Mouse (Mus musculus) gastrocnemius, postnatal 14 days (tissue): ENCODE measurements around the gene Rnf215. TPM values are rescaled to one million over a fixed set of nuclear protein-coding genes. Genes with fewer than 3 reads are reported as not detected.
"Not testable (repeated sequence)": the region's sequence is repeated elsewhere in the genome, so short reads cannot be mapped to it uniquely, and the experiment has no call there.

Experiments used
- DNase-seq: peaks from one replicate; pipeline ENCODE4 v3.0.0; 2021; ENCODE audit warnings: mixed read lengths
- intact Hi-C: fragments of 180-260 bp; cut with DNase I; formaldehyde crosslinking; loops from one replicate; pipeline ENCODE4 v1.15.1; 2025; ENCODE audit warnings: low total_unique reads
- total RNA-seq, 2 experiments: library from RNA; stranded (reverse); gene quantifications; 2 replicates each; pipeline ENCODE4 v1.2.3; 2021

Gene Rnf215
- total RNA-seq, 2 experiments from 2014 or later, result 6.3 to 8.7 TPM

DNA sequence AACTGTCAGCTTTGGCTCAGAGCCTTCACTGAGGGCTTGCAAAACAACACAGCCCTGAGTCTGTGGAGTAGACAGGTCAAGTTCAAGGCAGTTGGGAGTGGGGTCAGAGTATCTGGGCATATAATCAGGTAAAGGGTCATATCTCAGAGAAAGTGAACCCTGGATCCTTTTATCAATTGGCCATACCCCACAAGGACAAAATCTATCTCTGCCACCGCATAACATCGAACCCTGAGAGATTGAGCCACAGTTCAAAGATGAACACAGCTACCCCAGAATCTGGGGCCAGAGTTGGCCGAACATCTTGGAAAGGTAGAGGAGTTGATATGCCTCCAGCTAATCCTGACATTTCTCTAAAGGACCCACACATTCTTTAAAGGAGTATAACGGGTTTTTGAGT lies 23.0 kb upstream of the Rnf215 start:
- no peak for DNase-seq
- intact Hi-C loops, result no loop called here

DNA sequence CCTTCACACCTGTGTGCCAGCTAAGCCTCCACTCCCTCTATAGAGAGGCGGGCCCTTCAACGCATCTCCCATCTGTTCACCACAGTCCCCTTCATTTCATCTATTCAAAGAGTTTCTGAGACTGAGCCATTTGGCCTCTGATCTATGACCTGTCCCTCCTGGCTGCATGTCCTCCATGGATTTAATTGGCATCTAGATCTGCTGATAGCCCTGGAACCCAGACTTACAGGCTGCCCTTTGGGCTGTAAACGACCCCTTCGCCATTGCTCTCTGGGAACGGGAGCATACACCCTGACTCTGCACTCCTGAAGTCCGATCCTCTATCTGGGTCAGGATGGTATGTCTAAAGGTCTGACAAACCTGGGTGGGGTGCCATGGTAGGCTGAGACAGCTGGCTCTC lies 22.1 kb upstream of the Rnf215 start:
- no peak for DNase-seq
- intact Hi-C loops, result no loop called here

- no peak for DNase-seq
- intact Hi-C loops, result no loop called here
Observed at GRCm38 (mm10) chr11:4113496-4113895, 21.5 kb upstream of the Rnf215 start.

DNA sequence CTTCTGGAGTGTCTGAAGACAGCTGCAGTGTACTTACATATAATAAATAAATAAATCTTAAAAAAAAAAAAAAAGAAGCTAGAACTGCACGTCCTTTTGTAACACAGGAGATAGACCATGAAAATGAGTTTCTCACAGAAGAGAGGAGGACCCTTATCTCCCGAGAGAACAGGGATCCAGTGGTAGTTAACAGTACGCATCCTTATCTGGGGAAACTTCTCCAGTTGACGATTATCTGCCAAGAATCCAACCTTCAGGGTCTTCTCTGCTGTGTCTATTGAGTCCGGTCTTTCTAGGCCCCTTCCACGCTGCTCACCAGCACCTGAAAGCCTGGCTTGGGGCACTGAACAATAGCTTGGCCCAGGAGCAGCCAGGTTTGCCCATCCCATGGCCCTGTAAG lies 21.0 kb upstream of the Rnf215 start:
- intact Hi-C loops, result no loop called here
- DNase-seq, result no peak

GRCm38 (mm10) chr11:4114541-4114940 lies 20.5 kb upstream of the Rnf215 start:
- intact Hi-C loops, DNase-seq: not testable (repeated sequence)

GRCm38 (mm10) chr11:4115407-4115806 lies 19.6 kb upstream of the Rnf215 start:
- no peak for DNase-seq
- intact Hi-C loops, result no loop called here

DNA sequence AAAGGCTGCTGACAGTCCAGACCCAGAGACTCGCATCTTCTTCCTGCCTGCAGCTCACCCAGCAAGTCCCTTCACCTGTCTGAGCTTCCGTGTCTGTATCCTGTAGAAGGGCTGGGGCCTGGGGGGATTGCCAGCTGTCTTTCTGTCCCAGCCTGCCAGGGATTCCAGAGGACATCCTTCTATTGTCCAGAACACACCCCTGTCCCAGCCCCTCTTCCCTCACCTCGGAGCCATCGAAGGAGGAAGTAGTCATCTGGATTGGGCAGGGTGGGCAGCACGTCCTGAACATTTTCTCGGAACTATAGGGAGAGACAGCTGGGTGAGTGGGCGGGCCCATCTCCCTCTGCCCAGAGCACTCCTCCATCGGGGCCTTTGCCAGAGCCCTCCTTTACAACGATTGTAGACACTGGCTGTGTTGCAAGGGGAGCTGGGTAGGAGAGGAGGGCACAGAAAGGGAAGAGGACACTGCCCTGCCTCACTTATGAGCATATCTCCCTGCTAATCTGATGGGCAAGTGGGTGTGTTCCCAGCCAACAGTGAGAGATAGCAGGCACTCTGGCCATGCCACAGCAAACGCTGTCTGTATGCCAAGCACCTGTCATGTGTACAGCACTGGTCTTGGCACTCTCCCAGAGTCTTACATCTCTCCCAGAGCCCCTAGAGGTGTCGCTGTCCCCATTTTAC lies 18.4 kb upstream of the Rnf215 start:
- DNase-seq, result no peak
- intact Hi-C loops, result no loop called here

- intact Hi-C loops, result no loop called here
- DNase-seq, result no peak
Observed at GRCm38 (mm10) chr11:4117372-4118071, 17.5 kb upstream of the Rnf215 start.

GRCm38 (mm10) chr11:4118081-4118921 lies 16.7 kb upstream of the Rnf215 start:
- intact Hi-C loops, result no loop called here
- peak; percentile 68 for DNase-seq

DNA sequence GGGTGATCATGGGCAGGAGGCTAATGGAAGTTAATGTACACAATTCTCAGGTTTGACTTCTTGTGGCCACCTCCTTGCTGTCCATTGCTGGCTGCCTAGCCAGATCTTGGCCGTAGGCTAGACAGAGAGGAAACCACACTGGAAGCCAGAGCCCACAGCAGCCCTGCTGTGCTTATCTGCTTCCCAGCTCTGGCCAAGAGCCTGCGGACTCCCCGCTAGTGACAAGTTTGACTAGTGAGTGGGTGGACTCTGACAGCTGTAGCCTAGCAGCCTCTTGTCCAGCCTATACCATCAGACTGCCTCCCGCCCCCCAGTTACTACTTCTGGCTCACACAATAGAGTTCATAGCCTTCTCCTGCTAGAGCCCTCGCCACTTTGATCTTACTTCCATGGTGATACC lies 15.4 kb upstream of the Rnf215 start:
- intact Hi-C loops, result no loop called here
- no peak for DNase-seq

GRCm38 (mm10) chr11:4121691-4122090 lies 13.3 kb upstream of the Rnf215 start:
- intact Hi-C loops, result no loop called here
- no peak for DNase-seq

DNA sequence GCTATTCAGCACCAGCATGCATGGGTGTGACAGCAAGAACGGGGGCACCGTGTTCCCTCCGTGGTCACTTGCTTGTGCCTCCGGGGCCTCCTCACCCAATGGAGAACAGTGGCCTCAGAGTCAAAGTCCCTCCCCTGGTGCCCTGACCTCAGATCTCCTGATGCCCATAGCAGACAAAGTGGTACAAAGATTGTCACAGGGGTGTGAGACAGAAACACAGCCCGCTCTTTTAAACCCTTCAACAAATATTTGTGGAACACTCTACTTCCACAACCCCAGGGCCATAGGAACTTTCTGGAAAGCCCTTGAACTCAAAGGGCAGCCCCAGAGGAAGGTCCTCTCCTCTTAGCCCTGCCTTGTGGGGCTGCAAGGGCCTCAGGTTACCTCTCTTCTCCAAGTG lies 12.8 kb upstream of the Rnf215 start:
- intact Hi-C loops, result no loop called here
- no peak for DNase-seq

DNA sequence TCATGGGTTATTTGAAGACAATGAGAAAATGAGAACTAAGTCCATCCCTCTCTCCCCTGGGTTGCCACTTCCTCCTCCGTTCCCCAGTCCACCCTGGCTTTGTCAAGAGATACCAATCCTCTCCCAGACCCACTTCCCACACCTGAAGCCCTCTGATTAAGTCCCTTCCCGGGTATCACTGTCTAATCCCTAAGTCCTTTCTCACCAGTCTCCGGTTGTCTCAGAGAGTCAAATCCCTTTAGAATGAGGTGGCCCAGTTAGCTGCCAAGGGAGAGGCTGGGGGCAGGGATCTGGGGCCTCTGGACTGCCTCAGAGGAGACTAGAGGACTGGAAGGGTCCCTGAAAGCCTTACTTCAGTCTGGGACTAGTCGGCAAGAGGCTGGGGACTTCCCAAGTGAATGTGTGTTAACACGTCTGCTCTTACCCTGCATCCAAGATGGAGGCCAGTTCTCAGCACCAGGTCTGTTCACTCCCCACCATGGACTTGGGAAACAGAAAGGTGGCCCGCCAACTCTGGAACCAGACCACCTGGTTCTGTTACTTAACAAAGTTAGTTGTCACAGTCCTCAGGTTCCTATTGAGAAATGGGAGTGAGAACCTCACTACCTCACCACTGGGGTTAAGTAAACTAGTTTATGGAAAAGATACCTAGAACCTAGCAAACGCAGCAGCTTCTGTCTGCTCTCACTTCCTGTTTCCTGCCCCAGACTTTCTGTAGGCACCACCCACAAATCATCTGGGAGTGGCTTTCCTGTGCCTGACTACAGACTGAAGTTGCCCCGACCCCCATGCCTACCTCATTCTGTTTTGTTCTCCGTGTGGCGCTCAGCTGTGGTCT lies 12.0 kb upstream of the Rnf215 start, which contains the start of gene Sec14l2:
TSS of gene Sec14l2 (minus strand) at position 674 of the 838 bp plus-strand sequence.
- intact Hi-C loops, result no loop called here
- DNase-seq, result no peak

GRCm38 (mm10) chr11:4123922-4124321 lies 11.1 kb upstream of the Rnf215 start:
- intact Hi-C loops, result no loop called here
- no peak for DNase-seq

- DNase-seq, result no peak
- intact Hi-C loops, result no loop called here
Observed at GRCm38 (mm10) chr11:4127059-4127458, 7.9 kb upstream of the Rnf215 start.

DNA sequence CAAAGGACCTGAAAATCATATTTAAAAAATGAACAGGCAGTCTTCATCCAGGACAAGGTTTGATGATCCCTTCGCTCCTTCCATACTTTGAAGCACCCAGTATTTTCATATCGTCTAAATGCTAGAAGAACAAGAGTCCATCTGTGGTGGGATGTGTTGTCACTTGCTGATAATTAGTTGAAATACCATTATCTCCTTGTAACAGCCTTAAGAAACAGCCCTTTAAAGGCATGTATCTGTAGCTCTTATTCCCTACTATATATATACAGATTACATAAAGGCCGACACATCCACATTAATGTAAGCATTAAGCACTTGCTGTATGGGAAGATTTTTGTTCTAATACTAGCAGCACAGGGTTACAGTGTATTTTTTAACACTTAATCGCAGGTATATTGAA lies 6.5 kb upstream of the Rnf215 start:
- DNase-seq, intact Hi-C loops: not testable (repeated sequence)

GRCm38 (mm10) chr11:4133450-4133849 lies 1.6 kb upstream of the Rnf215 start:
- intact Hi-C loops, result loop anchor here (10.0 kb wide), 1 partner anchor 291 kb away; no protein-coding TSS in a partner anchor
- DNase-seq, result no peak

DNA sequence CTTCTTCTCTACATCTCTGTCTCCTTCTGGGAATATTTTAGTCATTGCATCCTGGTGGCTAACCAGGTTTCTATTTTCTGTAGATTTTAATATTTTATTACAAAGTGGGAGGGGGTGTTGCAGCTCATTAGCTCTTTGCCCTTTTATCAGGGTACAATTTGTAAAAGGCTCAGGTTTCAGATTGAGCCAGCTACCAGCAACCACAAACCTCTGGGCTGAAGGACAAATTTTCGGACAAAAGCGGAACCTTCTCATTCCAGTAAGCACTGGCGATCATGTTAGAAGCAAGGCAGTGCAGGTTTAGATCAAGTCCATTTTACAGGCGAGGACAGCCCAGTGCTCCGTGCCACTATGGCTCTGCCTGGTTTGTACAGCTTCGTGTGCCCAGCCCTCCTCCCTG lies 602 bp upstream of the Rnf215 start:
- intact Hi-C loops, result loop anchor here (2.0 to 10.0 kb wide), 2 partner anchors 84 to 290 kb away; partner anchors contain the start of gene Castor1
- DNase-seq, result no peak

- intact Hi-C loops, result loop anchor here (10.0 kb wide), 1 partner anchor 286 kb away; no protein-coding TSS in a partner anchor
- DNase-seq, result no peak
Observed at GRCm38 (mm10) chr11:4138964-4139363, 4.0 kb downstream of the Rnf215 start.
